23 mouse cellular contexts compared by ENCODE assay signal in the genomic region with DNA sequence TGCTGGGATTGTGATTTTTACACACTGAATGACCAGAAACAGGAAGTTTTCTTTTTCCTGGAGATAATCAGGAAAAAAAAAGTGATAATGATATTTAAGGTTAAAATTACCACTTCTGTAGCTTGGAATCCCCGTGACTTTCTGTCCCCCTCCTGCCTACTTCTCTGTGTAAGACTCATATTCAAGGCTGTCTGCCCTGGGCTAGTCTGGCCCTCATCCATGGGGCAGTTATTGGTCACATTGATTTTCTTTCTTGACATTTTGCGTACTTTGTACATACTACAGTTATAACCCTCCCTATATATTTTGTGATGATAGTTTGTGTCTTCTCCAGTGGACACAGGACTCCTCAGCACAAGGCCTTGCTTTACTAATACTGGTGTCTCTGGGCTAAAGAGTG. TPM values are rescaled to one million over a fixed set of nuclear protein-coding genes. Genes with fewer than 3 reads are reported as not detected.
A peak's percentile ranks its signal among the peaks of the same experiment; 100 is the strongest.
DNase-seq lines count a peak whose midpoint lies in the region; ATAC-seq and TF ChIP-seq lines count a peak whose summit lies in the region.
"Had no signal": no experiment of that assay in that cellular context is flagged by ENCODE, and none has a peak within 500 bp of the region (broad histone marks: within the 10 kb centered on the region; RNA-seq: fewer than 3 reads in every experiment).

No protein-coding gene starts in this region.

- 56% methylated on average over 2 of the region's 2 CpGs for WGBS in liver, embryonic 15.5 days (ENCODE audit: insufficient replicate concordance)
- 68% methylated on average over 2 of the region's 2 CpGs for WGBS in liver, embryonic 12.5 days (ENCODE audit: insufficient replicate concordance)
- whole genome bisulfite sequencing in liver, postnatal 0 days (ENCODE audit: insufficient replicate concordance) = 58% methylated on average over 2 of the region's 2 CpGs

- 0 out of 2 replicates have a peak overlapping the region, but pooled peaks have one; percentile 13 for H3K4me2 ChIP-seq in liver, embryonic 15.5 days
- H3K4me2 ChIP-seq in liver, embryonic 12.5 days = no peak overlapping the region
- 0 out of 2 replicates have a peak overlapping the region, but pooled peaks have one; percentile 22 for H3K4me2 ChIP-seq in liver, postnatal 0 days (ENCODE audit: low read depth, low read length)
- H3K4me2 ChIP-seq: heart, embryonic 11.5 days; hindbrain, embryonic 13.5 days; intestine, embryonic 15.5 days had no signal

- intact Hi-C loops in gastrocnemius, adult 2 months (cut with DNase I) = loop anchor here (5.0 kb wide), 2 partner anchors 51 to 91 kb away; a partner anchor contains a TSS

- H3K27me3 ChIP-seq in liver, embryonic 15.5 days = no peaks in the 10 kb centered on the region
- no peaks in the 10 kb centered on the region for H3K27me3 ChIP-seq in liver, embryonic 12.5 days (replicated peaks)
- no peaks in the 10 kb centered on the region for H3K27me3 ChIP-seq in liver, postnatal 0 days (ENCODE audit: insufficient read depth, low read length)
- H3K27me3 ChIP-seq: CH12.LX; forebrain, embryonic 13.5 days; hindbrain, embryonic 13.5 days; intestine, embryonic 15.5 days had no signal

- TF ChIP-seq EP300 in liver, postnatal 0 days (IDR thresholded peaks at IDR 0.05; ENCODE audit: low read depth) = no peak

- peaks cover 36% of the 10 kb centered on the region for H3K4me1 ChIP-seq in liver, embryonic 15.5 days (replicated peaks)
- peaks cover 28% of the 10 kb centered on the region for H3K4me1 ChIP-seq in liver, embryonic 12.5 days
- peaks cover 20% of the 10 kb centered on the region for H3K4me1 ChIP-seq in liver, postnatal 0 days (ENCODE audit: insufficient read depth)

- no peak for DNase-seq in gastrocnemius, adult 2 months
- no peak for DNase-seq in gastrocnemius, postnatal 10 days
- DNase-seq in A20 (ENCODE audit: low read depth, low spot score) = peak; percentile 55
- DNase-seq in liver, postnatal 0 days = no peak
- no peak for DNase-seq in frontal cortex, postnatal 14 days (ENCODE audit: low spot score in 2 of 2)
- DNase-seq: adrenal gland, postnatal 14 days; B cell, adult 2 months; cerebellum, adult 11-12 months; cerebellum, adult 8-10 months; cerebellum, postnatal 10 days; cerebellum, postnatal 36 days; gastrocnemius, postnatal 36 days had no signal

- H3K36me3 ChIP-seq in liver, embryonic 15.5 days (replicated peaks) = no peaks in the 10 kb centered on the region
- no peaks in the 10 kb centered on the region for H3K36me3 ChIP-seq in liver, embryonic 12.5 days
- H3K36me3 ChIP-seq in liver, postnatal 0 days (replicated peaks; ENCODE audit: insufficient read depth, low read length) = no peaks in the 10 kb centered on the region
- H3K36me3 ChIP-seq: forebrain, embryonic 10.5 days; hindbrain, embryonic 13.5 days; intestine, embryonic 15.5 days had no signal

- H3K27ac ChIP-seq in gastrocnemius, adult 2 months = peak overlapping the region; percentile 28; the same call in 1 of the 2 replicates
- no peak overlapping the region for H3K27ac ChIP-seq in liver, embryonic 15.5 days (replicated peaks)
- no peak overlapping the region for H3K27ac ChIP-seq in liver, embryonic 12.5 days
- 0 out of 2 replicates have a peak overlapping the region, but pooled peaks have one; percentile 9 for H3K27ac ChIP-seq in liver, postnatal 0 days (ENCODE audit: low read depth)
- H3K27ac ChIP-seq: forebrain, embryonic 10.5 days; forebrain, embryonic 13.5 days; hindbrain, embryonic 13.5 days; intestine, embryonic 15.5 days had no signal

- H3K9ac ChIP-seq in liver, embryonic 15.5 days = no peak overlapping the region
- H3K9ac ChIP-seq in liver, embryonic 12.5 days = no peak overlapping the region
- no peak overlapping the region for H3K9ac ChIP-seq in liver, postnatal 0 days (replicated peaks)
- H3K9ac ChIP-seq: forebrain, embryonic 13.5 days; hindbrain, embryonic 13.5 days; intestine, embryonic 15.5 days had no signal

- H3K4me3 ChIP-seq in gastrocnemius, adult 2 months = no peak overlapping the region
- H3K4me3 ChIP-seq in liver, embryonic 15.5 days (replicated peaks) = no peak overlapping the region
- H3K4me3 ChIP-seq in liver, embryonic 12.5 days = no peak overlapping the region
- H3K4me3 ChIP-seq in liver, postnatal 0 days (ENCODE audit: low read depth, low read length) = no peak overlapping the region
- H3K4me3 ChIP-seq: forebrain, embryonic 10.5 days; forebrain, embryonic 13.5 days; hindbrain, embryonic 13.5 days; intestine, embryonic 15.5 days had no signal

- no peak for TF ChIP-seq CTCF in gastrocnemius, adult 2 months (IDR thresholded peaks at IDR 0.05)
- TF ChIP-seq CTCF in liver, postnatal 0 days (IDR thresholded peaks at IDR 0.05; ENCODE audit: low read depth) = no peak

- H3K9me3 ChIP-seq in liver, embryonic 15.5 days (replicated peaks) = no peaks in the 10 kb centered on the region
- H3K9me3 ChIP-seq in liver, embryonic 12.5 days (replicated peaks) = no peaks in the 10 kb centered on the region
- H3K9me3 ChIP-seq in liver, postnatal 0 days (ENCODE audit: low read length) = no peaks in the 10 kb centered on the region
- H3K9me3 ChIP-seq: forebrain, embryonic 13.5 days; G1E; hindbrain, embryonic 13.5 days; intestine, embryonic 15.5 days had no signal

- ATAC-seq in liver, embryonic 15.5 days (ENCODE audit: insufficient read depth) = no peak
- ATAC-seq in liver, embryonic 12.5 days = no peak
- no peak for ATAC-seq in liver, postnatal 0 days
- ATAC-seq: forebrain, embryonic 13.5 days; forebrain, embryonic 16.5 days; hindbrain, embryonic 16.5 days; intestine, embryonic 15.5 days had no signal

RNA-seq across cellular contexts. Expression of a gene that starts 2.5 kb away (rescaled TPM):
- total RNA-seq in gastrocnemius, adult 2 months (2021) = 1 to 10 TPM; 2.8 to 3.1 TPM
- total RNA-seq in gastrocnemius, postnatal 10 days (2021) = 1 to 10 TPM; 5.0 to 7.2 TPM
- 5.5 and 6.3 TPM in 2 replicates for polyA plus RNA-seq in liver, embryonic 15.5 days (2015; fragmentation: Nextera tagmentation; extraction: Ambion mirVana)
- 9.3 and 10.2 TPM in 2 replicates for polyA plus RNA-seq in liver, embryonic 12.5 days (2016; fragmentation: Nextera tagmentation; extraction: Ambion mirVana)
- 7.2 and 7.3 TPM in 2 replicates for polyA plus RNA-seq in liver, postnatal 0 days (2015; fragmentation: Nextera tagmentation; extraction: Ambion mirVana)

Comparison
In these comparisons a context has a peak if more than half of its experiments do, and no peak if none do; other contexts are left out.
1. H3K27ac ChIP-seq: peak in gastrocnemius, adult 2 months (single experiment) and liver, postnatal 0 days (single experiment); none in liver, embryonic 15.5 days (single experiment) and liver, embryonic 12.5 days (single experiment).